Mouse (Mus musculus) limb, embryonic 15.5 days (tissue): Measurements from ENCODE around the gene Pcid2. TPM values are rescaled to one million over a fixed set of nuclear protein-coding genes. Genes with fewer than 3 reads are reported as not detected.

Experiments
- ATAC-seq: fragments of 200-750 bp; cut with Nextera tagmentation; 2 replicates; pipeline ENCODE4 v1.8.0; 2017; ENCODE audit warnings: low read depth, moderate TSS enrichment; ENCODE audit not compliant: insufficient number of reproducible peaks, low FRiP score, low TSS enrichment
- H3K27ac ChIP-seq: fragments of 300-500 bp; sonication (generic); 2 replicates; pipeline ENCODE4 v1.5.1; 2015; ENCODE audit warnings: moderate library complexity, mild to moderate bottlenecking, inconsistent platforms
- H3K27me3 ChIP-seq: fragments of 300-500 bp; sonication (generic); 2 replicates; pipeline ENCODE4 v1.6.1; 2015; ENCODE audit warnings: inconsistent platforms
- H3K36me3 ChIP-seq: fragments of 300-500 bp; sonication (generic); 2 replicates; pipeline ENCODE4 v1.6.1; 2015; ENCODE audit warnings: inconsistent platforms
- H3K4me1 ChIP-seq: fragments of 300-500 bp; sonication (generic); 2 replicates; pipeline ENCODE4 v1.6.1; 2015; ENCODE audit warnings: inconsistent platforms
- H3K4me2 ChIP-seq: fragments of 300-500 bp; sonication (generic); 2 replicates; pipeline ENCODE4 v1.6.1; 2015; ENCODE audit warnings: mild to moderate bottlenecking, inconsistent platforms
- H3K4me3 ChIP-seq: fragments of 300-500 bp; sonication (generic); 2 replicates; pipeline ENCODE4 v1.5.1; 2015; ENCODE audit warnings: mild to moderate bottlenecking, inconsistent platforms
- H3K9ac ChIP-seq: fragments of 300-500 bp; sonication (generic); 2 replicates; pipeline ENCODE4 v1.6.1; 2015; ENCODE audit warnings: inconsistent platforms
- H3K9me3 ChIP-seq: fragments of 300-500 bp; sonication (generic); 2 replicates; pipeline ENCODE4 v1.6.1; 2016; ENCODE audit warnings: inconsistent platforms
- WGBS: fragments of 180-500 bp; shearing (Covaris S2); methylation state at CpG from one replicate; pipeline ENCODE4 v1.1.7; 2015; 5-methylcytosine and 5-hydroxymethylcytosine counted together
- polyA plus RNA-seq: library from polyadenylated mRNA; unstranded; fragments of >200 nt; fragmentation: Nextera tagmentation; extraction: Ambion mirVana; gene quantifications from 2 replicates; pipeline ENCODE4 v1.2.1, GENCODE M21; 2015

The Pcid2 gene
- polyA plus RNA-seq, 1 experiment from 2014 or later, result 37.8 TPM

GRCm38 (mm10) chr8:13075044-13075443, 30.2 kb downstream of the Pcid2 start:
- ATAC-seq, result no peak
- H3K9ac ChIP-seq, result no peak overlapping the region
- WGBS, result 90% methylated on average over 8 of the region's 8 CpGs
- no peak overlapping the region for H3K4me3 ChIP-seq
- no peaks in the 10 kb centered on the region for H3K9me3 ChIP-seq
- H3K27me3 ChIP-seq, result no peaks in the 10 kb centered on the region
- no peak overlapping the region for H3K27ac ChIP-seq
- H3K36me3 ChIP-seq, result peaks cover 69% of the 10 kb centered on the region
- no peak overlapping the region for H3K4me2 ChIP-seq
- H3K4me1 ChIP-seq, result no peaks in the 10 kb centered on the region

GRCm38 (mm10) chr8:13073255-13073654, 32.0 kb downstream of the Pcid2 start:
- H3K27ac ChIP-seq, result no peak overlapping the region
- no peak for ATAC-seq
- peaks cover 51% of the 10 kb centered on the region for H3K36me3 ChIP-seq
- WGBS, result 89% methylated on average over 11 of the region's 11 CpGs
- no peaks in the 10 kb centered on the region for H3K4me1 ChIP-seq
- no peaks in the 10 kb centered on the region for H3K27me3 ChIP-seq
- H3K9ac ChIP-seq, result no peak overlapping the region
- H3K4me2 ChIP-seq, result no peak overlapping the region
- no peaks in the 10 kb centered on the region for H3K9me3 ChIP-seq
- H3K4me3 ChIP-seq, result no peak overlapping the region

DNA sequence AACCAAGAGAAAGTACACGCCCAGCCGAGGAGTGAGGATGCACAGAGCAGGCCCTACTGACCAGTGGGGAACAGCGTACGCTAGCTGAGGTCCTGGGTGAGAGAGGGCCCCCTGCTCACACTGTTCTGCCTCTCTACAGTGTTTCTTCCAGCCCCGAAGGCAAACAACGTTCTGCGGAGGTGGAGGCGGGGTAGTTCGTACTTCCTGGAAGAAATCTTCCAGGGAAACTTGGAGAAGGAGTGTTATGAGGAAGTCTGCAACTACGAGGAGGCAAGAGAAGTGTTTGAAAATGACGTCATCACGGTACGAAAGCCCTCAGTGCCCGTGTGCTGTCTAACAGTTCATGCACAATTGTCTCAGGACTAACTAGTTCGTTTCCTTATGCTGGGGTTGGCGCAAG, 42.1 kb downstream of the Pcid2 start:
- H3K4me3 ChIP-seq, result no peak overlapping the region
- H3K4me1 ChIP-seq, result peaks cover 1% of the 10 kb centered on the region; the same call in 1 of the 2 replicates
- no peaks in the 10 kb centered on the region for H3K36me3 ChIP-seq
- H3K27ac ChIP-seq, result no peak overlapping the region
- WGBS, result 72% methylated on average over 16 of the region's 16 CpGs
- no peak for ATAC-seq
- no peaks in the 10 kb centered on the region for H3K9me3 ChIP-seq
- no peaks in the 10 kb centered on the region for H3K27me3 ChIP-seq
- H3K9ac ChIP-seq, result no peak overlapping the region
- H3K4me2 ChIP-seq, result no peak overlapping the region

GRCm38 (mm10) chr8:13060441-13061150, 44.7 kb downstream of the Pcid2 start, which contains the start of gene Proz:
TSS of gene Proz (plus strand) at chr8:13060914.
- H3K4me3 ChIP-seq, result no peak within 1 kb of the TSS
- H3K27me3 ChIP-seq, result no peaks in the 10 kb centered on the region
- H3K9ac ChIP-seq, result no peak within 1 kb of the TSS
- peaks cover 3% of the 10 kb centered on the region; the same call in 1 of the 2 replicates for H3K4me1 ChIP-seq
- no peak within 1 kb of the TSS for H3K27ac ChIP-seq
- H3K9me3 ChIP-seq, result no peaks in the 10 kb centered on the region
- H3K4me2 ChIP-seq, result no peak within 1 kb of the TSS
- no peaks in the 10 kb centered on the region for H3K36me3 ChIP-seq
- ATAC-seq, result no peak
- 75% methylated on average over 17 of the region's 17 CpGs for WGBS

GRCm38 (mm10) chr8:13057351-13057750, 47.9 kb downstream of the Pcid2 start:
- whole genome bisulfite sequencing, result 81% methylated on average over 4 of the region's 4 CpGs
- no peak overlapping the region for H3K27ac ChIP-seq
- H3K9me3 ChIP-seq, result no peaks in the 10 kb centered on the region
- peaks cover 3% of the 10 kb centered on the region; the same call in 1 of the 2 replicates for H3K4me1 ChIP-seq
- no peak for ATAC-seq
- H3K4me3 ChIP-seq, result no peak overlapping the region
- H3K27me3 ChIP-seq, result no peaks in the 10 kb centered on the region
- no peak overlapping the region for H3K9ac ChIP-seq
- H3K36me3 ChIP-seq, result no peaks in the 10 kb centered on the region
- H3K4me2 ChIP-seq, result no peak overlapping the region

- H3K27ac ChIP-seq, result no peak overlapping the region
- no peaks in the 10 kb centered on the region for H3K9me3 ChIP-seq
- 82% methylated on average over 10 of the region's 10 CpGs for WGBS
- no peaks in the 10 kb centered on the region for H3K36me3 ChIP-seq
- H3K27me3 ChIP-seq, result no peaks in the 10 kb centered on the region
- no peak overlapping the region for H3K4me2 ChIP-seq
- no peak for ATAC-seq
- no peak overlapping the region for H3K9ac ChIP-seq
- no peak overlapping the region for H3K4me3 ChIP-seq
- no peaks in the 10 kb centered on the region for H3K4me1 ChIP-seq
These were observed 54.7 kb downstream of the Pcid2 start for GRCm38 (mm10) chr8:13050550-13050949.

- WGBS, result 45% methylated on average over 5 of the region's 5 CpGs
- Histone ChIP-seq H3K4me1 (no peaks in the 10 kb centered on the region), H3K4me3 (no peak overlapping the region), H3K27ac (no peak overlapping the region), H3K36me3 (no peaks in the 10 kb centered on the region), H3K9ac (no peak overlapping the region), H3K9me3 (no peaks in the 10 kb centered on the region), H3K27me3 (no peaks in the 10 kb centered on the region), H3K4me2 (no peak overlapping the region)
- no peak for ATAC-seq
These were observed 57.6 kb downstream of the Pcid2 start for GRCm38 (mm10) chr8:13047652-13048051.

DNA sequence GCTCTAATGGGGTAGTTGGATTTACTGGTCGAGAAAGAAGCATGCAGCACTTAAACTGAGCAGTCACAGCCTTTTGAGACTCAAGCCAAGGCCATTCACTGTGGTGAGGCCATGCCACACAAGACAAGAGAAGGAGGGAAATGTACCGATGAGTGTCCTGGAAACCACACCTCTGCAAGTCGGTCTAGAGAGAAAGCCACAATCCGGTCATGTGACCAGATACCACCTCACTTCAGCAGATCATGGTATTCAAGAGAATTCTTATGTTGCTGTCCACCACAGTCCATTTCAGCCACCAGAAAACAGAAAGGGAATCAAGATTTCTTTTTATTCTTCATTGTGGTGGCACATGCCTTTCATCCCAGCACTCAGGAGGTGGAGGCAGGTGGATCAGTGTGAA, 63.8 kb downstream of the Pcid2 start:
- Histone ChIP-seq H3K27me3 (no peaks in the 10 kb centered on the region), H3K4me3 (no peak overlapping the region), H3K9me3 (no peaks in the 10 kb centered on the region), H3K36me3 (no peaks in the 10 kb centered on the region), H3K4me1 (0 out of 2 replicates have a peak, but pooled peaks cover 3% of the 10 kb centered on the region), H3K4me2 (no peak overlapping the region), H3K9ac (no peak overlapping the region), H3K27ac (no peak overlapping the region)
- 73% methylated on average over 4 of the region's 4 CpGs for WGBS
- ATAC-seq, result no peak

DNA sequence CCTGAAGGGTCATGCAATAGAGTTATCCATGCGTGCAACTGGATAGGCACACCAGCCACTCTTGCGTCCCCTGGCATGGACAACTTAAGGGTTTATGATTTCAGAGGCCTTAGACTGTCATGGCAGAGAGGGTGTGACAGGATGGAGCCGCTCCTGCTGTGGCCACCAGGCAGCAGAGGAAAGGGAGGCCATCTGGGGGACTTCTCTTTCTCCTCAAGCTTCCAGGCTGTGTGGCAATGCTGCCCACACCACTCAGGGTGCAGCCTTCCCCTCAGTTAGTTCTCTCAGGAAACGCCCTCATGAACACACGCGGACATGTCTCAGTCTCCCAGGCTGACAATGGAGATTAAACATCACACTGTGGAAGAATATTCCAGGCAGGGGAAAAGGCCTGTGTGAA, 66.2 kb downstream of the Pcid2 start:
- Histone ChIP-seq H3K4me1 (0 out of 2 replicates have a peak, but pooled peaks cover 5% of the 10 kb centered on the region), H3K4me3 (no peak overlapping the region), H3K4me2 (no peak overlapping the region), H3K9me3 (no peaks in the 10 kb centered on the region), H3K9ac (no peak overlapping the region), H3K27ac (no peak overlapping the region), H3K27me3 (no peaks in the 10 kb centered on the region), H3K36me3 (no peaks in the 10 kb centered on the region)
- no peak for ATAC-seq
- 87% methylated on average over 6 of the region's 6 CpGs for WGBS

GRCm38 (mm10) chr8:13037569-13037968, 67.7 kb downstream of the Pcid2 start:
- Histone ChIP-seq H3K27ac (no peak overlapping the region), H3K4me3 (no peak overlapping the region), H3K9ac (no peak overlapping the region), H3K27me3 (no peaks in the 10 kb centered on the region), H3K4me1 (0 out of 2 replicates have a peak, but pooled peaks cover 5% of the 10 kb centered on the region), H3K4me2 (no peak overlapping the region), H3K36me3 (no peaks in the 10 kb centered on the region), H3K9me3 (no peaks in the 10 kb centered on the region)
- WGBS, result 51% methylated on average over 5 of the region's 5 CpGs
- no peak for ATAC-seq

- H3K4me1 ChIP-seq, result 0 out of 2 replicates have a peak, but pooled peaks cover 5% of the 10 kb centered on the region
- H3K27me3 ChIP-seq, result no peaks in the 10 kb centered on the region
- no peak within 1 kb of the TSS for H3K4me3 ChIP-seq
- no peak within 1 kb of the TSS for H3K9ac ChIP-seq
- H3K27ac ChIP-seq, result no peak within 1 kb of the TSS
- 55% methylated on average over 7 of the region's 7 CpGs for WGBS
- H3K36me3 ChIP-seq, result no peaks in the 10 kb centered on the region
- no peak within 1 kb of the TSS for H3K4me2 ChIP-seq
- ATAC-seq, result no peak
- no peaks in the 10 kb centered on the region for H3K9me3 ChIP-seq
These were observed 68.2 kb downstream of the Pcid2 start, which contains the start of gene F10 for GRCm38 (mm10) chr8:13037015-13037414. TSS of gene F10 (plus strand) at chr8:13037308.

DNA sequence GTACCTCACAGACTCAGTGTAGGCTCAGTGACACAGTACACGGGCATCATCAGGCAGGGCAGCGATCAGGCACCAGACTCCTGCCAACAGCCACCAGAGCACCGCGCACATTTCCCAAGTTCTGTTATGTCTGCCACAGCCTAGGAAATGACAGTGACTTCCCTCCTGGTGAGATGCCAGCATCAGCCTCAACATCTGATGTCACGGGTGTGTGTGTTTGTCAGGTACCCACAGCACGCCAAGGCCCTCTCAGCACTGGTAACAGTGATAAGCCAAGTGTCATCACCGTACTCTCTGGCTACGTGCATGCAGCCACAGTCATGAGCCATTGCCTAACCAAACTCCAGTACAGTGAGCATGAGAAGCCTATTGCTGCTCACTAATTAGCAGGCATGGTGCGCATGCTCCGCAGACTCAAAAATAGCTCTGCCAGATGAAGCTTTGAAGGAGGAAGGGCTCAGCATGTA, 68.9 kb downstream of the Pcid2 start:
- Histone ChIP-seq H3K9ac (no peak overlapping the region), H3K36me3 (no peaks in the 10 kb centered on the region), H3K4me2 (no peak overlapping the region), H3K9me3 (no peaks in the 10 kb centered on the region), H3K27me3 (no peaks in the 10 kb centered on the region), H3K27ac (no peak overlapping the region), H3K4me3 (no peak overlapping the region), H3K4me1 (0 out of 2 replicates have a peak, but pooled peaks cover 5% of the 10 kb centered on the region)
- ATAC-seq, result no peak
- WGBS, result 83% methylated on average over 10 of the region's 10 CpGs
